Mouse (Mus musculus) hindbrain, embryonic 16.5 days (tissue): ENCODE measurements around the gene Olfr777. TPM values are rescaled to one million over a fixed set of nuclear protein-coding genes. Genes with fewer than 3 reads are reported as not detected.
"Not testable (repeated sequence)": the region's sequence is repeated elsewhere in the genome, so short reads cannot be mapped to it uniquely, and the experiment has no call there.

Experiments
- ATAC-seq: fragments of 200-750 bp; cut with Nextera tagmentation; 2 replicates; pipeline ENCODE4 v1.8.0; 2017; ENCODE audit warnings: moderate TSS enrichment, moderate library complexity
- H3K27ac ChIP-seq: fragments of 300-500 bp; sonication (generic); 2 replicates; pipeline ENCODE4 v1.5.1; 2014; ENCODE audit warnings: low read depth, mild to moderate bottlenecking, control low read depth, low read length, moderate library complexity
- H3K27me3 ChIP-seq: fragments of 300-500 bp; sonication (generic); replicated peaks from 2 replicates; pipeline ENCODE4 v1.6.1; 2014; ENCODE audit warnings: low read length; ENCODE audit not compliant: control insufficient read depth, insufficient read depth
- H3K36me3 ChIP-seq: fragments of 300-500 bp; sonication (generic); 2 replicates; pipeline ENCODE4 v1.6.1; 2014; ENCODE audit warnings: mild to moderate bottlenecking, low read length, moderate library complexity, mixed read lengths; ENCODE audit not compliant: control insufficient read depth, insufficient read depth
- H3K4me1 ChIP-seq: fragments of 300-500 bp; sonication (generic); 2 replicates; pipeline ENCODE4 v1.6.1; 2014; ENCODE audit warnings: low read depth, low read length; ENCODE audit not compliant: control insufficient read depth, insufficient read depth
- H3K4me2 ChIP-seq: fragments of 300-500 bp; sonication (generic); 2 replicates; pipeline ENCODE4 v1.6.1; 2014; ENCODE audit warnings: mild to moderate bottlenecking, low read length, control low read depth, moderate library complexity
- H3K4me3 ChIP-seq: fragments of 300-500 bp; sonication (generic); 2 replicates; pipeline ENCODE4 v1.5.1; 2014; ENCODE audit warnings: mild to moderate bottlenecking, low read length, control low read depth, moderate library complexity
- H3K9ac ChIP-seq: fragments of 300-500 bp; sonication (generic); 2 replicates; pipeline ENCODE4 v1.6.1; 2014; ENCODE audit warnings: low read depth, mild to moderate bottlenecking, control low read depth, low read length, moderate library complexity
- H3K9me3 ChIP-seq: fragments of 300-500 bp; sonication (generic); 2 replicates; pipeline ENCODE4 v1.6.1; 2014; ENCODE audit warnings: mild to moderate bottlenecking, low read length, moderate library complexity; ENCODE audit not compliant: control insufficient read depth
- WGBS: fragments of 180-500 bp; shearing (Covaris S2); extraction: QIAGEN DNeasy Blood & Tissue Kit; methylation state at CpG from one replicate; pipeline ENCODE4 v1.1.7; 2014; 5-methylcytosine and 5-hydroxymethylcytosine counted together
- polyA plus RNA-seq: library from polyadenylated mRNA; unstranded; fragments of >200 nt; fragmentation: Nextera tagmentation; extraction: Ambion mirVana; gene quantifications from 2 replicates; pipeline ENCODE4 v1.2.1, GENCODE M21; 2015

The Olfr777 gene
- polyA plus RNA-seq, result not detected in 2 replicates

- no peaks in the 10 kb centered on the region for H3K36me3 ChIP-seq
- no peak within 1 kb of the TSS for H3K27ac ChIP-seq
- H3K4me3 ChIP-seq, result no peak within 1 kb of the TSS
- no peak for ATAC-seq
- 92% methylated on average over 2 of the region's 2 CpGs for WGBS
- H3K4me1 ChIP-seq, result no peaks in the 10 kb centered on the region
- H3K27me3 ChIP-seq, result no peaks in the 10 kb centered on the region
- H3K4me2 ChIP-seq, result no peak within 1 kb of the TSS
- H3K9me3 ChIP-seq, result no peaks in the 10 kb centered on the region
- no peak within 1 kb of the TSS for H3K9ac ChIP-seq
These were observed at the start of gene Olfr777 for GRCm38 (mm10) chr10:129271081-129271535. Gene Olfr777, minus strand, starts transcription at chr10:129271485.

- WGBS, result 77% methylated on average over 3 of the region's 3 CpGs
- Histone ChIP-seq H3K27me3 (no peaks in the 10 kb centered on the region), H3K36me3 (no peaks in the 10 kb centered on the region), H3K9me3 (no peaks in the 10 kb centered on the region), H3K4me1 (no peaks in the 10 kb centered on the region), H3K9ac (no peak within 1 kb of the TSS), H3K27ac (no peak within 1 kb of the TSS), H3K4me2 (no peak within 1 kb of the TSS), H3K4me3 (no peak within 1 kb of the TSS)
- no peak for ATAC-seq
These were observed 46.5 kb upstream of the Olfr777 start, which contains the start of gene Olfr780 for GRCm38 (mm10) chr10:129317817-129318216. Gene Olfr780, plus strand, starts transcription at chr10:129318117.

- H3K9me3 ChIP-seq, H3K4me1 ChIP-seq, H3K27ac ChIP-seq, H3K4me2 ChIP-seq, H3K27me3 ChIP-seq, H3K4me3 ChIP-seq, H3K9ac ChIP-seq, H3K36me3 ChIP-seq, ATAC-seq: not testable (repeated sequence)
- no CpG with 5 or more reads among the region's 1 CpGs for WGBS
These were observed 42.2 kb upstream of the Olfr777 start for GRCm38 (mm10) chr10:129313521-129313920.

- not testable (repeated sequence) for H3K27ac ChIP-seq, ATAC-seq, H3K9ac ChIP-seq, H3K4me2 ChIP-seq, H3K9me3 ChIP-seq, H3K4me1 ChIP-seq, H3K27me3 ChIP-seq, H3K36me3 ChIP-seq, H3K4me3 ChIP-seq
- 59% methylated on average over 1 of the region's 1 CpGs for WGBS
These were observed 41.7 kb upstream of the Olfr777 start for GRCm38 (mm10) chr10:129312973-129313372.

- Histone ChIP-seq H3K9me3 (no peaks in the 10 kb centered on the region), H3K4me1 (no peaks in the 10 kb centered on the region), H3K4me2 (no peak within 1 kb of the TSS), H3K9ac (no peak within 1 kb of the TSS), H3K4me3 (no peak within 1 kb of the TSS), H3K36me3 (no peaks in the 10 kb centered on the region), H3K27ac (no peak within 1 kb of the TSS), H3K27me3 (no peaks in the 10 kb centered on the region)
- no peak for ATAC-seq
These were observed 12.5 kb downstream of the Olfr777 start, which contains the start of gene Olfr776 for GRCm38 (mm10) chr10:129258827-129259226. Gene Olfr776, plus strand, starts transcription at chr10:129259127.

- no peak for ATAC-seq
- WGBS, result 75% methylated on average over 3 of the region's 3 CpGs
These were observed 23.2 kb downstream of the Olfr777 start, which contains the start of gene Olfr775 for GRCm38 (mm10) chr10:129248112-129248511. Gene Olfr775, plus strand, starts transcription at chr10:129248412.

GRCm38 (mm10) chr10:129235904-129236303 lies 35.4 kb downstream of the Olfr777 start, which contains the start of gene Olfr774:
Gene Olfr774, plus strand, starts transcription at chr10:129236204.
- no peaks in the 10 kb centered on the region for H3K27me3 ChIP-seq
- ATAC-seq, result no peak
- no peaks in the 10 kb centered on the region for H3K9me3 ChIP-seq
- H3K4me1 ChIP-seq, result no peaks in the 10 kb centered on the region
- no peak within 1 kb of the TSS for H3K9ac ChIP-seq
- 71% methylated on average over 2 of the region's 2 CpGs for WGBS
- no peak within 1 kb of the TSS for H3K27ac ChIP-seq
- H3K4me2 ChIP-seq, result no peak within 1 kb of the TSS
- no peak within 1 kb of the TSS for H3K4me3 ChIP-seq
- no peaks in the 10 kb centered on the region for H3K36me3 ChIP-seq

More at GRCm38 (mm10) chr10:129248112-129248511, 23.2 kb downstream of the Olfr777 start, which contains the start of gene Olfr775:
- no peak within 1 kb of the TSS for H3K4me3 ChIP-seq
- no peak within 1 kb of the TSS for H3K27ac ChIP-seq
- no peaks in the 10 kb centered on the region for H3K27me3 ChIP-seq
- H3K9me3 ChIP-seq, result no peaks in the 10 kb centered on the region
- no peak within 1 kb of the TSS for H3K9ac ChIP-seq
- no peaks in the 10 kb centered on the region for H3K4me1 ChIP-seq
- no peak within 1 kb of the TSS for H3K4me2 ChIP-seq
- no peaks in the 10 kb centered on the region for H3K36me3 ChIP-seq

- Histone ChIP-seq H3K36me3 (no peaks in the 10 kb centered on the region), H3K4me3 (no peak overlapping the region), H3K4me1 (no peaks in the 10 kb centered on the region), H3K27ac (no peak overlapping the region), H3K4me2 (no peak overlapping the region), H3K9me3 (no peaks in the 10 kb centered on the region), H3K27me3 (no peaks in the 10 kb centered on the region), H3K9ac (no peak overlapping the region)
- WGBS, result 74% methylated on average over 1 of the region's 1 CpGs
- no peak for ATAC-seq
These were observed 40.5 kb downstream of the Olfr777 start for GRCm38 (mm10) chr10:129230737-129231136.
